Mouse (Mus musculus) cortical plate, adult 2 months (tissue): ENCODE data around the gene Adamts15. TPM values are rescaled to one million over a fixed set of nuclear protein-coding genes. Genes with fewer than 3 reads are reported as not detected.

Experiments used
- H3K27ac ChIP-seq: fragments of 200-500 bp; 2 replicates; pipeline ENCODE4 v1.5.1; 2012; ENCODE audit warnings: low read length, control low read depth, inconsistent platforms; ENCODE audit not compliant: insufficient read depth
- H3K4me1 ChIP-seq: fragments of 200-500 bp; 2 replicates; pipeline ENCODE4 v1.6.1; 2011; ENCODE audit warnings: low read length; ENCODE audit not compliant: control insufficient read depth, insufficient read depth
- H3K4me3 ChIP-seq: fragments of 200-500 bp; 2 replicates; pipeline ENCODE4 v1.5.1; 2011; ENCODE audit warnings: mild to moderate bottlenecking, low read length, control low read depth; ENCODE audit not compliant: insufficient read depth
- CTCF ChIP-seq: fragments of 200-500 bp; IDR thresholded peaks from 2 replicates; pipeline ENCODE4 v1.5.1; 2011; ENCODE audit warnings: mild to moderate bottlenecking, control low read depth, low read length; ENCODE audit not compliant: insufficient read depth; ENCODE audit errors: extremely low read depth
- POLR2A ChIP-seq: fragments of 200-500 bp; IDR thresholded peaks from 2 replicates; pipeline ENCODE4 v1.6.1; 2011; ENCODE audit warnings: mild to moderate bottlenecking, low read length, control low read depth; ENCODE audit not compliant: insufficient read depth; ENCODE audit errors: extremely low read depth
- polyA plus RNA-seq: library from polyadenylated mRNA; depleted of rRNA; stranded (reverse); fragments of >200 nt; gene quantifications from 2 replicates; pipeline ENCODE4 v1.2.3, GENCODE M21; 2012

Gene Adamts15
- polyA plus RNA-seq, 1 experiment, result 3.6 TPM

- Histone ChIP-seq H3K27ac (no peak overlapping the region), H3K4me3 (no peak overlapping the region), H3K4me1 (peaks cover 2% of the 10 kb centered on the region; the same call in 1 of the 2 replicates)
- TF ChIP-seq CTCF (no peak), POLR2A (no peak)
Observed at GRCm38 (mm10) chr9:30949971-30950370, 27.7 kb upstream of the Adamts15 start.

DNA sequence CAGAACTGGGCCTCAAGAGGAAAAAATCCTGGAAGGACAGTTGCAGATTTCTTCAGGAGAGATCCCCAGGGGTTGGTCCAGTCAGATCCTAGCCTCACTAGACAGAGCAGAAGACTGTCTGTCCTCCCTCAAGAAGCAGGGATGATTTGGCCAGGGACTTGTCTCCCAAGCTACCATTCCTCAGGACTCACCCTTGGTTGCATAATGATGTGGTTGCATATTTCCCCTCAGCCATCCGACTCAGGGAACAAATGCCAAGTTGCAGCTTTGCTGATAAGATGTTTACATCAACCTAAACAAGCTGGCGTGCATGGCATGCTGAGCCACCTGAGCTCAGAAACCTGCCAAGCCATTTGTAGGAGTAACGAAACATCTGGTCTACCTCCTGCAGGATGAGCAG lies 27.2 kb upstream of the Adamts15 start:
- H3K4me1 ChIP-seq, result peaks cover 2% of the 10 kb centered on the region; the same call in 1 of the 2 replicates
- TF ChIP-seq CTCF (no peak), POLR2A (no peak)
- H3K27ac ChIP-seq, result no peak overlapping the region
- no peak overlapping the region for H3K4me3 ChIP-seq

DNA sequence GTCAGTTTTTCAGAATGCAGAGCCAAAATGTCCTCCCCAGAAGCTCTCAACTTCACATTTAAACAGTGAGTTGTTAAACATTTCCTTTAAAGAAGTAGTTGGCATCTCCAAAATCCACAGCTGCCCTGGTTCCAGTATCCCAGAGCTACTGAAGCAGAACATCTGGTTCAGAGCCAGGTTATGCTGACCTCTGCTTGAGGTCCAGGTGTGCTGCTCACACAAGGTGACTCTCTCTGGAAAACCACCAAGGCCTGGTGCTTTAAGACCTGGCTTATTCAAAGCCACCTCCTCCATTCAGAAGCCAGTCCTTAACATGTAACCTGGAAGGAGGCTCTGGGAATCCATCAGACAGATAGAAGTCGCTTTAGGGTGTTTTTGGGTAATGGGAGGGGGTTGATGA lies 23.0 kb upstream of the Adamts15 start:
- no peak overlapping the region for H3K4me3 ChIP-seq
- no peak for TF ChIP-seq CTCF
- TF ChIP-seq POLR2A, result no peak
- no peak overlapping the region for H3K27ac ChIP-seq
- peaks cover 2% of the 10 kb centered on the region; the same call in 1 of the 2 replicates for H3K4me1 ChIP-seq

DNA sequence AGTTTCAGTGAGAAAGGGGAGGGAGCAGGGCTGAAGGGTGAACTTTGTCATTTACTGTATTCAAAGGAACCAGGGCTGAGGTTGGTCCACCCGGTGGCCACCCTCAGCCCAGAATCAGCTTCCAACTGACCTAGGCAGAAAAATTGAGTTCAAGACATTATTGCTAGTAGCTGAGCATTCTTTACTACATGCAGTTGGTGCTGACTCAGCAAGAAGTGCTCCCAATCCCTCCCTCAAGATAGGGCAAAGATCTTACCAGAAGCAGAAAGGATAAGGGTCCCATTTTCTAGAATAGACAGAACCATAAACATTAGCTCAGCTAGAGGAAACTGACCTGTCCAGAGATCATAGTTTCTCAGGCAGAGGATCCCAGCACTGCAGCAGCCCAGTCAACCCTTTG lies 22.0 kb upstream of the Adamts15 start:
- Histone ChIP-seq H3K4me3 (peak overlapping the region; percentile 2), H3K27ac (no peak overlapping the region), H3K4me1 (no peaks in the 10 kb centered on the region)
- no peak for TF ChIP-seq CTCF
- no peak for TF ChIP-seq POLR2A

- TF ChIP-seq POLR2A (no peak), CTCF (no peak)
- Histone ChIP-seq H3K27ac (no peak overlapping the region), H3K4me1 (no peaks in the 10 kb centered on the region), H3K4me3 (peak overlapping the region; percentile 28)
Observed at GRCm38 (mm10) chr9:30943341-30943740, 21.1 kb upstream of the Adamts15 start.

DNA sequence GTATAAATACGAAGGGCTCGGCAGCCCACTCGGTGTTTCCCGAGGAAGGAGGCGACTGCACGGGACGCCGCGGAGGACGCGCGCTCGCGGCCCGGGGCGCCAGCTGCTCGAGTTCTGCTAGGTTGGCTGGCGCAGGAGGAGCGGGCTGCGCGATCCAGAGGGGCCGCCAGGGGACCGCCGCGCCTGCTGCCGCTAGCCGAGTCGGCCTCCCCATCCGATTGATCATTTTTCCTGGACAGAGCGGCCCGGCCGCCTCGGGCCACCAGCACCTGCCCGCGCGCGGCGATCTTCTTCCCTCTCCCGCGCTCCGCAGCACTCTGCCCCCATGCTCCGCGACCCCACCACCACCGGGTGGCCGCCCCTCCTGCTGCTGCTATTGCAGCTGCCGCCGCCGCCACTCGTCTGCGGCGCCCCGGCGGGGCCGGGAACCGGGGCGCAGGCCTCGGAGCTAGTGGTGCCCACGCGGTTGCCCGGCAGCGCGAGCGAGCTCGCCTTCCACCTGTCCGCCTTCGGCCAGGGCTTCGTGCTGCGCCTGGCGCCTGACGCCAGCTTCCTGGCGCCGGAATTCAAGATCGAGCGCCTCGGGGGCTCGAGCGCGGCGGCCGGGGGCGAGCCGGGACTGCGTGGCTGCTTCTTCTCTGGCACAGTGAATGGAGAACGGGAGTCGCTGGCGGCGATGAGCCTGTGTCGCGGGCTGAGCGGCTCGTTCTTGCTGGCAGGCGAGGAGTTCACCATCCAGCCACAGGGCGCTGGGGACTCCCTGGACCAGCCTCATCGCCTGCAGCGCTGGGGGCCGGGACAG lies 20.5 kb upstream of the Adamts15 start, which contains the start of gene Adamts8:
TSS of gene Adamts8 (plus strand) at position 51 of the 802 bp plus-strand sequence.
- H3K4me1 ChIP-seq, result no peaks in the 10 kb centered on the region
- TF ChIP-seq POLR2A, result no peak
- no peak for TF ChIP-seq CTCF
- peak within 1 kb of the TSS; percentile 28 for H3K4me3 ChIP-seq
- no peak within 1 kb of the TSS for H3K27ac ChIP-seq

- peak; percentile 98 for TF ChIP-seq CTCF
- no peak for TF ChIP-seq POLR2A
Observed at GRCm38 (mm10) chr9:30940328-30940727, 18.1 kb upstream of the Adamts15 start.

DNA sequence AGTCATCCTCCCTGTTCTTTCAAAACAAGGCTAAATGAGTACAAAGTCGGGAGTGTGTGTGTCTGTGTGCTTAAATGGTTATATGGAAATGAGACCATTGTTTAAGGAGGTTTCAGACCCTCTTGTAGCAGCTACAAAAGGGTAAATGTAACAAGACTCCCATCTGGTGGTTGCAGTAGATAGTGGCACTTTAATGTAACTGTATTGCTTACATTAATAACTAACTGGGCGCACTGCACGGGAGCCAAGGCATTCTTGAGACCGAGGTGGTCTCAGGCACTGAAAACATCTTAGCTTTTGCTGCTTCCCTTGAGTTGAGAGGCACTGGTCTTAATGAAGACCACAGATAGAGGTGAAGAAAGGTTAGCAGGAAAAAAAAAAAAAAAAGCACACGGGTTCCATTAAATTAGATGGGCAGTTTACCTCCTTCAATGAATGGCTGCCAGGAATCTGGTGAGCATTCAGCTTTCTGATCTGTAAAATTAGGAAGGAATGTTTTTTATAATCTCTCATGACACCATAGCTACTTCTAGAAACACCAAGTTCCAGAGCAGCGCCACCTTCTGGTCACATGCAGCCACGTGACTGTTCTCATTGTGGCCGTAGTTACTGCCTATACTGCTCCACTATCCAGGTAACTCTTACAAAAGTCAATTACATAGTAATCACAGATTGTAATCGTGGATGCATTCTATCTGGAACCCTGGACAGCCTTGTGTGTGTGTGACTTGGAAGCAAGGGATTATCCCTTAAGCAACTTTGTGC lies 14.6 kb upstream of the Adamts15 start:
- 0 out of 2 replicates have a peak, but pooled peaks cover 1% of the 10 kb centered on the region for H3K4me1 ChIP-seq
- H3K27ac ChIP-seq, result no peak overlapping the region
- no peak for TF ChIP-seq POLR2A
- peak; percentile 70 for TF ChIP-seq CTCF
- H3K4me3 ChIP-seq, result no peak overlapping the region

More at GRCm38 (mm10) chr9:30940328-30940727, 18.1 kb upstream of the Adamts15 start:
- Histone ChIP-seq H3K27ac (no peak overlapping the region), H3K4me3 (no peak overlapping the region), H3K4me1 (no peaks in the 10 kb centered on the region)

- TF ChIP-seq CTCF (no peak), POLR2A (no peak)
- no peak overlapping the region for H3K4me3 ChIP-seq
Observed at GRCm38 (mm10) chr9:30934827-30935226, 12.6 kb upstream of the Adamts15 start.

GRCm38 (mm10) chr9:30932346-30932745 lies 10.1 kb upstream of the Adamts15 start:
- Histone ChIP-seq H3K4me3 (no peak overlapping the region), H3K4me1 (0 out of 2 replicates have a peak, but pooled peaks cover 1% of the 10 kb centered on the region), H3K27ac (no peak overlapping the region)
- no peak for TF ChIP-seq CTCF
- no peak for TF ChIP-seq POLR2A

More at GRCm38 (mm10) chr9:30934827-30935226, 12.6 kb upstream of the Adamts15 start:
- Histone ChIP-seq H3K4me1 (0 out of 2 replicates have a peak, but pooled peaks cover 1% of the 10 kb centered on the region), H3K27ac (no peak overlapping the region)
